Mouse (Mus musculus): ENCODE measurements around the gene Trim52. TPM values are rescaled to one million over a fixed set of nuclear protein-coding genes. Genes with fewer than 3 reads are reported as not detected.
"Not testable (repeated sequence)": the region's sequence is repeated elsewhere in the genome, so short reads cannot be mapped to it uniquely, and the experiment has no call there.

Trim52 gene
- not detected for total RNA-seq (2021)
- long read RNA-seq, experiment 1 = 0 reads
- long read RNA-seq, experiment 2 = 0 reads

DNA sequence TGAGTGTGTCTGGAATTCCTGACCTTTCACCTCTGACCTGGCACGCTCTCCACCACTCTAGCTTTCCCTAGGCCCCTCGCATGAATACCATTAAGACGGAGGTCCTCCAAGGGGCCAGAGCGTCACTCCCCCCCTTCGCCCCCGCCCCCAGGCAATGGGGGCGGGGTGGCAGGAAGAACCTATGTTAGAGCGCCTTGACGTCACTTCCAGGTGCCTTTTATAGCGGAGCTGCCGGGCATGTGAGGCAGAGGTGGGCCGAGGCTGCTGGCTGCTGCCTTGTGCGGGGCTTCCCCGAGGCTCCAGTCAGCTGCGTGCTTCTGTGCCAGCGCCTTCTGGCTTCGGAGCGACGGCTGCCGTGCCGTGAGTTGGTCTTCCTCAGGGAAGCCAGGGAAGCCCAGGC is at the start of gene Trim52:
Gene Trim52, plus strand, starts transcription at position 219 of the 400 bp plus-strand sequence.
- intact Hi-C loops (cut with DNase I) = no loop called here

DNA sequence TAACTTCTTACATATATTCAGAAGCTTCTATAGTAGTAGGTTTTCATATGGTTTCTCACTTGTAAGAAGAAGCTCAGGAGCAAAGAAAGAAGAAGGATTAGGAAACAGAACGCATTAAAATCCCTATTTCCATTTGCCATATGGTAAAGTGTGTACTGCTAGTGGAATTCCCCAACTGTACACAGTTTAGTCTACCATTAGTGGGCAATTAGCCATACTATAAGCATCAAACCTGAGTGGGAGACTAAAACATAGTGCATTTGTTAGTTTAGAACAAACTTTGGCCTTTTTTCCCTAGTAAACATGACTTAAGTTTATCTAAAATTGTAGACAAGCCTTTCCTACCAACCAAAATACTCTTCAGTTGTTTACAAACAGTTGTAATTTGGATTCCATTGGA is 33.4 kb upstream of the Trim52 start:
- DNase-seq (ENCODE audit: low spot score in 2 of 2) = no peak
- intact Hi-C loops (cut with DNase I) = no loop called here

More for the DNA sequence above, at the start of gene Trim52:
- DNase-seq (ENCODE audit: low spot score in 2 of 2) = no peak

DNA sequence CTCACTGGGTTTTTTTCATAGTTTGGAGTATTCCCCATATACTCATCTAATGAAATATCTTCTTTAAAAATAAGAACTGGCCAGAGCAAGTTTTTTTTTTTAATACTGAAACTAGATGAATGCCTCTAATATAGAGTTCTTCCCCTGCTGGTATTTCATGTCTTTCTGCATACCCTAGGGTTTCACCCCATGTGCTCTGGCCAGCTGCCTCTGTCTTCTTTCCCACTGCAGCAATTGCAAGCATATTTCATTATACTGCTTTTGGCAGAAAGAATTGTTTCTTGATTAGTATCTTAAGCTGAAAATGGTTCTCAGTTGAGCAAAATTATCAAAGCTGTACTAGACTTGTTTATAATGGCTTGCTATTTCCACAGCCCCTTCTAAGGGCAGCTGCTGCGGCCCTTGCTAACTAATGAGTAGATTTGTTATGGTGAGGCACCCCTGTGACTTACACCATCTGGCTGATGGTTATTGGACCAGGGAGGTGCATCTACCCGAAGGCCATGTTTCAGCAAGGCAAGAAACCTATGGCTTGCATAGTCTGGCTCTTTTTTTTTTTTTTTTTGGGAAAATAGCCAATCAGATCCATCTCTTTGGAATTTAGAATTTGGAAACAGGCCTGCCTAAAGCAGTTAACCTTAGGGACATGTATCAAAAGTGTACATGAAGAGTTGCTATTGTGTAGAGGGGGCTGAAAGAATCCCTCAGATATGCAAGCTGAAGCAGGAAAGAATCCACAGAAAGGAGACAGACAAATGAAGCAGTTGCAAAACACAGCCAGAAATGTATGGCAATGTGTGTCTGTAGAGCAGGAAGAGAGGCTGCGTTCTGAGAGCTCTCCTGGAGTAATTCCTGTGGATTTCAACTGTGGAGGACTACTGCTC is 30.6 kb upstream of the Trim52 start:
- intact Hi-C loops (cut with DNase I) = no loop called here
- DNase-seq (ENCODE audit: low spot score in 2 of 2) = no peak

DNA sequence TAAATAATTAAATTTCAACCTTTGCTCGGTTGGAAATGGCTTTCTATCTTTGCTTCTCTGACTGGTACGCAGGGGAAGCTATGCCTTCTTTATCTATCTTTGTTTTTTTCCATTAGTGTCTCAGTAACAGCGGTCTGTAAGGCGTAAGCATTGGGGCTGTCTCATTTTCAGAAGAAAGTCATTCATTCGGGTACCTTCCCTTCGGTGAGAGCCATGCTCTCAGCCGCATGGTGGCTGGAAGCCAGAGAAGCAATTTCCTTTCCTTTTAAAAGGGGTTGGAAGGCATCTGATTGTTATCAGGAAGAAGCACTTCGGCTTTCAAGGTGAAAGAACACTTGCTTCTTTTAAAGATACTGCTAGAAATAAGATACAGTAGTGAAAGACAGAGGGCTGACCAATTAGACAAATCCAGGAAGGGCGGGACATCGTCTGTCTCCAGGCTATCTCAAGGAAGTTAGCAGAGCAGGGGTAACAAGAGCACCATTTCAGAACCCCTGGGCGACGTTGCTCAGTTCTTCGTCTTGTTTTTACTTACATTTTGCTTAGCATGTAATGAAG is 17.4 kb upstream of the Trim52 start:
- no peak for DNase-seq (ENCODE audit: low spot score in 2 of 2)
- intact Hi-C loops (cut with DNase I) = no loop called here

- DNase-seq (ENCODE audit: low spot score in 2 of 2) = no peak
- intact Hi-C loops (cut with DNase I) = no loop called here
Observed at GRCm38 (mm10) chr14:106096816-106097215, 9.2 kb upstream of the Trim52 start.

- DNase-seq (ENCODE audit: low spot score in 2 of 2) = no peak
- intact Hi-C loops (cut with DNase I) = no loop called here
Observed at GRCm38 (mm10) chr14:106100858-106101257, 5.1 kb upstream of the Trim52 start.

DNA sequence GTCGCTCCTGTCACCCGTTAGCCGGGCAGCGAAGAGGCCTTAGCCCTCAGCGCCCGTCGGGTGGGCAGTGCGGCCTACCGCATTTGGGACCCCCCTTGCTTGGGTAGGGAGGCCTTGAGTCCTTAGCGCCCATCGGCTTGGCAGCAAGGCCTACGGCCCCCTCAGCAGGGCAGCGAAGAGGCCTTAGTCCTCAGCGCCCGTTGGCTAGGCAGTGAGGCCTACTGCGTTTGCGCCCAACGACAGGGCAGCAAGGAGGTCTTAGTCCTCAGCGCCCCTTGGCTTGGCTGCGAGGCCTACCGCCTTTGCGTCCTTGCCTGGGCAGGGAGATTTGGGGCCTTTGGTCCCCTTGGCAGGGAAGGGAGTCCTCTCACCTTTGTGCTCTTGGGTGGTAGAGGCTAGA is 427 bp downstream of the Trim52 start:
- DNase-seq (ENCODE audit: low spot score in 2 of 2) = no peak
- intact Hi-C loops (cut with DNase I) = no loop called here

- DNase-seq (ENCODE audit: low spot score in 2 of 2) = no peak
Observed at GRCm38 (mm10) chr14:106119371-106119770, 13.4 kb downstream of the Trim52 start.

GRCm38 (mm10) chr14:106136272-106136671 is 30.3 kb downstream of the Trim52 start:
- no peak for DNase-seq (ENCODE audit: low spot score in 2 of 2)
- intact Hi-C loops (cut with DNase I) = no loop called here

More at GRCm38 (mm10) chr14:106119371-106119770, 13.4 kb downstream of the Trim52 start:
- intact Hi-C loops (cut with DNase I) = no loop called here

- DNase-seq (ENCODE audit: low spot score in 2 of 2) = peak; percentile 3 to 32
- intact Hi-C loops (cut with DNase I) = no loop called here
Observed at GRCm38 (mm10) chr14:106151188-106151587, 45.2 kb downstream of the Trim52 start.

- no peak for DNase-seq (ENCODE audit: low spot score in 2 of 2)
- intact Hi-C loops (cut with DNase I) = no loop called here
Observed at GRCm38 (mm10) chr14:106154879-106155576, 49.0 kb downstream of the Trim52 start.

GRCm38 (mm10) chr14:106156533-106156932 is 50.5 kb downstream of the Trim52 start:
- DNase-seq (ENCODE audit: low spot score in 2 of 2) = no peak
- intact Hi-C loops (cut with DNase I) = no loop called here

DNA sequence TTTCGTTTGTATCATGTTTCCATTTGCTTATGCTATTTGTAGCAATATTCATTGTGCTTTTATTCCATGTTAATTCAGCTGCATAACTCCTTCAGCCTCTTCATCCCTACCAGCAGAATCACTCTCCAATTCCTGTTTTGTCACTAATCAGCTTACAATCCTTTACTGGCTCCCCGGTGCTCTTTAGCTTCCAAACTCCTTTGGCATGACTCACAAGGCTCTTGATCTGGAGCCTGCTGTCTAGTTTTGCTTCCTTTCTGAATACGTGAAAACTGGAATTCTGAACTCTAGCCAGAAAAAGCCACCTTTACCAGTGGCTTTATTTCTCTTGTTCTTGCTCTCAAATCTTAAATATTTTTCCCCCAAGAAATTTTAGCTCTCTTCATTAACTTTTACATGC is 56.3 kb downstream of the Trim52 start:
- intact Hi-C loops (cut with DNase I) = no loop called here
- DNase-seq (ENCODE audit: low spot score in 2 of 2) = no peak

DNA sequence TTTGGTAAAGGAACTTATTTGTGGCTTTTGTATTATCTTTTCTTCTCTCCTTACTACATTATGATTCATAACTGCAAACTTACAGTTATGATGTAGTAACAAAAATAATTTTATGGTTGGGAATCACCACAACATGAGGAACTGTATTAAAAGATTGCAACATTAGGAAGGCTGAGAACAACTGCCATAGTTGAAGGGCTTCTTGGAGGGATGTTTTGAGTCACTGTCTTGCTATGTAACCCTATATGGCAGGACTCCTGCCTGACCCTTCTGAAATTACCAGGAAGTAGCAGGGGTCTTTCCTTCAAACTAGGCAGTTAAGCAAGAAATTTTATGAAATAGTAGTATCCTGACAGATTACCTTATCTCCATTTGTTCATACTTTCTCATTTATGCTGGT is 57.2 kb downstream of the Trim52 start:
- intact Hi-C loops (cut with DNase I) = no loop called here
- no peak for DNase-seq (ENCODE audit: low spot score in 2 of 2)

- intact Hi-C loops (cut with DNase I); DNase-seq (ENCODE audit: low spot score in 2 of 2): not testable (repeated sequence)
Observed at GRCm38 (mm10) chr14:106163933-106164332, 57.9 kb downstream of the Trim52 start.

GRCm38 (mm10) chr14:106176879-106177278 is 70.9 kb downstream of the Trim52 start:
- intact Hi-C loops (cut with DNase I) = no loop called here
- peak; percentile 14 to 27 for DNase-seq (ENCODE audit: low spot score in 2 of 2)

DNA sequence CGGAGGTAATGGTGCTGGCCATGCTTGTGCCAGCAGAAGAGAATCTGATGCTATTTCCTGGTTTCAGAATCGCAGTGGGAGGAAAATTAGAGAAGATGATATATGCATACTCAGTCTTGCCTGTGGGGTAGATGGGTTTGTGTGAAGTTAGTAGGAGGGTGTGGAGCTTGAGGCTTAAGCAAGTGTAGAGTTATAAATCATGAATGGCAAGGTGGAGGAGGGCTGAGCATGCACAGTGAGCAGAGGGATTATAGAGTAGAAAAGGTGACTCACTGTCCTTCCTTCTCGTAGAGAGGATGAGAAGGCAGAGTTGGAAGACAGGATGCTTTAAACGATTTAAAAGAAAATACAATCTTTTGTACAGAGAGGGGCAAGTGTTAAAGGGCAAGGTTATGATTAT is 72.2 kb downstream of the Trim52 start:
- intact Hi-C loops (cut with DNase I) = no loop called here
- no peak for DNase-seq (ENCODE audit: low spot score in 2 of 2)

GRCm38 (mm10) chr14:106179102-106179727 is 73.2 kb downstream of the Trim52 start:
- no peak for DNase-seq (ENCODE audit: low spot score in 2 of 2)

GRCm38 (mm10) chr14:106179728-106180125 is 73.7 kb downstream of the Trim52 start:
- intact Hi-C loops (cut with DNase I) = no loop called here
- DNase-seq (ENCODE audit: low spot score in 2 of 2) = no peak

More at GRCm38 (mm10) chr14:106179102-106179727, 73.2 kb downstream of the Trim52 start:
- intact Hi-C loops (cut with DNase I) = no loop called here

GRCm38 (mm10) chr14:106180616-106181015 is 74.6 kb downstream of the Trim52 start:
- DNase-seq (ENCODE audit: low spot score in 2 of 2) = no peak
- intact Hi-C loops (cut with DNase I) = no loop called here

Data from left cerebral cortex, postnatal 14 days (tissue).